Mouse (Mus musculus) liver, embryonic 14.5 days (tissue): ENCODE data around the gene Dnajc10. TPM values are rescaled to one million over a fixed set of nuclear protein-coding genes. Genes with fewer than 3 reads are reported as not detected.

Experiments used
- ATAC-seq: fragments of 200-750 bp; cut with Nextera tagmentation; 2 replicates; pipeline ENCODE4 v1.8.0; 2017; ENCODE audit warnings: moderate number of reproducible peaks, mild to moderate bottlenecking, moderate library complexity; ENCODE audit not compliant: insufficient read depth
- DNase-seq, 3 experiments: peaks; one replicate each; pipeline ENCODE4 v3.0.0-alpha.2; 2012 to 2013; ENCODE audit warnings: low read depth in 3 of 3, low spot score in 3 of 3
- H3K27ac ChIP-seq: fragments of 300-500 bp; sonication (generic); 2 replicates; pipeline ENCODE4 v1.5.1; 2014; ENCODE audit warnings: moderate library complexity, mild to moderate bottlenecking, control low read depth, inconsistent platforms
- H3K27me3 ChIP-seq: fragments of 300-500 bp; sonication (generic); 2 replicates; pipeline ENCODE4 v1.6.1; 2014; ENCODE audit warnings: mild to moderate bottlenecking, low read length, moderate library complexity; ENCODE audit not compliant: control insufficient read depth, insufficient read depth
- H3K36me3 ChIP-seq: fragments of 300-500 bp; sonication (generic); replicated peaks from 2 replicates; pipeline ENCODE4 v1.6.1; 2014; ENCODE audit warnings: low read depth; ENCODE audit not compliant: control insufficient read depth, insufficient read depth
- H3K4me1 ChIP-seq, 2 experiments: fragments of 200-500 bp in 1 of 2; fragments of 300-500 bp in 1 of 2; sonication (generic) in 1 of 2; replicated peaks; 2 replicates each; pipeline ENCODE4 v1.6.1; 2012 to 2014; ENCODE audit warnings: antibody characterized with exemption in 1 of 2, inconsistent platforms in 1 of 2, low read length in 1 of 2; ENCODE audit not compliant: control insufficient read depth in 2 of 2, insufficient read depth in 2 of 2
- H3K4me2 ChIP-seq: fragments of 300-500 bp; sonication (generic); 2 replicates; pipeline ENCODE4 v1.6.1; 2014; ENCODE audit warnings: low read depth, mild to moderate bottlenecking, control low read depth, moderate library complexity
- H3K4me3 ChIP-seq, 2 experiments: fragments of 200-500 bp in 1 of 2; fragments of 300-500 bp in 1 of 2; sonication (generic) in 1 of 2; 2 replicates each; pipeline ENCODE4 v1.5.1; 2012 to 2014; ENCODE audit warnings: low read depth in 2 of 2, low read length in 2 of 2, mild to moderate bottlenecking in 2 of 2, control low read depth in 1 of 2, inconsistent platforms in 1 of 2, moderate library complexity in 1 of 2; ENCODE audit not compliant: insufficient read depth in 1 of 2
- H3K9ac ChIP-seq: fragments of 300-500 bp; sonication (generic); replicated peaks from 2 replicates; pipeline ENCODE4 v1.6.1; 2014; ENCODE audit warnings: mild to moderate bottlenecking, control low read depth, moderate library complexity
- H3K9me3 ChIP-seq: fragments of 300-500 bp; sonication (generic); 2 replicates; pipeline ENCODE4 v1.6.1; 2016; ENCODE audit warnings: low read length, mixed read lengths; ENCODE audit not compliant: control insufficient read depth
- CTCF ChIP-seq: IDR thresholded peaks from 2 replicates; pipeline ENCODE4 v1.5.1; 2016; ENCODE audit warnings: antibody characterized with exemption, low read depth, control low read depth
- EP300 ChIP-seq: IDR thresholded peaks from 2 replicates; pipeline ENCODE4 v1.6.1; 2016; ENCODE audit warnings: antibody characterized with exemption, low read depth
- WGBS: fragments of 180-500 bp; shearing (Covaris S2); extraction: QIAGEN DNeasy Blood & Tissue Kit; methylation state at CpG from one replicate; pipeline ENCODE4 v1.1.7; 2014; ENCODE audit not compliant: insufficient replicate concordance; 5-methylcytosine and 5-hydroxymethylcytosine counted together
- polyA plus RNA-seq, 2 experiments: library from polyadenylated mRNA; depleted of rRNA in 1 of 2; stranded (reverse) in 1 of 2; unstranded in 1 of 2; fragments of >200 nt; fragmentation: Nextera tagmentation in 1 of 2; extraction: Ambion mirVana in 1 of 2; gene quantifications; 2 replicates each; pipeline versions ENCODE4 v1.2.1 to v1.2.3; 2012 to 2014

Dnajc10 gene
- polyA plus RNA-seq, 2 experiments = 9.0 to 18.0 TPM

DNA sequence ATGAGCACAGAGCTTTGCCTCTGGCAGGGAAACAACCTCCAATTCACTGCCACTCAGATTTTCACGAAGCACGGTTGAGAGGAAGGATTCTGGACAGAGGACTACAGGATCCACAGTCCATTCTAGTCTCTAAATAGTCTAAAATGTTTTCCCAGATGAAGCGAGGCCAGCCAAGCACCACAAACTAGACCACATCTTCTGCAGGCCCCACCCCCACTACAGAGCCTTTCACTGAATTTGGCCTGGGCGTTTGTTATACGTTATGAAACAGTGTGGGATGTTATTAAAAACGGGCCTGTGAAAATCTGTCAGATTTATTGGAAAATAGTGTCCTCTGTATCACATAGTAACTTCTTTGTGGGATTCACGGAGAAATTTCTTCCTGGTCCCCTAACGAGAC, 56.2 kb downstream of the Dnajc10 start:
- TF ChIP-seq CTCF = no peak
- no peak for TF ChIP-seq EP300
- 73% methylated on average over 8 of the region's 8 CpGs for WGBS
- H3K4me1 ChIP-seq = no peaks in the 10 kb centered on the region
- H3K4me3 ChIP-seq = no peak overlapping the region
- ATAC-seq (no peak), DNase-seq (no peak)
- no peaks in the 10 kb centered on the region for H3K36me3 ChIP-seq
- H3K4me2 ChIP-seq = no peak overlapping the region
- H3K9ac ChIP-seq = no peak overlapping the region
- H3K27me3 ChIP-seq = no peaks in the 10 kb centered on the region
- no peak overlapping the region for H3K27ac ChIP-seq
- no peaks in the 10 kb centered on the region for H3K9me3 ChIP-seq

GRCm38 (mm10) chr2:80374892-80375291, 59.6 kb downstream of the Dnajc10 start:
- no peaks in the 10 kb centered on the region for H3K9me3 ChIP-seq
- H3K27me3 ChIP-seq = no peaks in the 10 kb centered on the region
- no peak for DNase-seq
- H3K36me3 ChIP-seq = no peaks in the 10 kb centered on the region
- no peak overlapping the region for H3K4me2 ChIP-seq
- ATAC-seq = no peak
- H3K4me3 ChIP-seq = no peak overlapping the region
- H3K4me1 ChIP-seq = no peaks in the 10 kb centered on the region
- TF ChIP-seq CTCF (no peak), EP300 (no peak)
- H3K27ac ChIP-seq = no peak overlapping the region
- H3K9ac ChIP-seq = no peak overlapping the region

GRCm38 (mm10) chr2:80379848-80380247, 64.6 kb downstream of the Dnajc10 start:
- no peak overlapping the region for H3K4me3 ChIP-seq
- no peaks in the 10 kb centered on the region for H3K4me1 ChIP-seq
- no peaks in the 10 kb centered on the region for H3K36me3 ChIP-seq
- TF ChIP-seq CTCF = no peak
- TF ChIP-seq EP300 = no peak
- H3K27ac ChIP-seq = no peak overlapping the region
- 83% methylated on average over 5 of the region's 5 CpGs for WGBS
- no peaks in the 10 kb centered on the region for H3K9me3 ChIP-seq
- ATAC-seq = no peak
- no peak for DNase-seq
- H3K9ac ChIP-seq = no peak overlapping the region
- no peak overlapping the region for H3K4me2 ChIP-seq
- H3K27me3 ChIP-seq = no peaks in the 10 kb centered on the region

DNA sequence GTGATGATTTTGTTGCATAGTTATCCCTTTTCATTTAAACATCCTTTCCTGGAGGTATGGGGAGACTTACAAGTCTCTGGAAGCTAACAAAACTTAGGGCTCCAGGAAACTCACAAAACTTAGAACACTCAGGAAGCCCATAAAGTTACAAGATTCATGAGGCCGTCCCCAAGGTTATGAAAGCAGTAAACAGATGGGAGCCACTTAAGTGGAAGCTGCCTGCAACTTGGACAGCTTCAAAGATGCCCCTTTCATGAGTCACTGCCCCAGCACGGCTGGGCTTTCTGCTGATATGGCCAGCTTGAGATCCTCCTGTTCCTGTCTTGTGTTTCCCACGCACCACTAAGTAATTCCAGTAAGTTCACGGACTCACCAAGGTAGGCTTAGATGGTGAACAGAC, 69.2 kb downstream of the Dnajc10 start:
- Histone ChIP-seq H3K27ac (no peak overlapping the region), H3K9ac (no peak overlapping the region), H3K9me3 (no peaks in the 10 kb centered on the region), H3K36me3 (no peaks in the 10 kb centered on the region), H3K27me3 (no peaks in the 10 kb centered on the region), H3K4me3 (no peak overlapping the region), H3K4me2 (no peak overlapping the region), H3K4me1 (no peaks in the 10 kb centered on the region)
- 33% methylated on average over 4 of the region's 4 CpGs for WGBS
- ATAC-seq (no peak), DNase-seq (no peak)
- TF ChIP-seq EP300 = no peak
- TF ChIP-seq CTCF = no peak

DNA sequence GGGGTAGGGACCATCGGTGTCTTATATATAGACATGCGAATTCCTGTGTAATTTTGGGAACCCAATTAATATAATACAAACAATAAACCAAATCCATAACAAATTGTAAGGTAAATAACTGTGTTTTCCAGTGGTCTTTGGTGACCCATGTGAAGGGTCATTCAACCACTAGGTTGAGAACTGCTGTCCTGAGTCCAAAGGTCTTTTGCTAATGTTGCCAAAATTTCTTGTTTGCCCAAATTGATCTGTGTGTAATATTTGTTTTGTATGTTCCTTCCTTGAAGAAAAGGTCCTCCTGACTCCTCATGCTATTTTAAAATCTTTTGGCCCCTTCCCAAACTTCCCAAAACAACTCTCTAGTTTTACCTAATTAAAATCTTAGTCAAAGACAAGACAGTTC, 71.0 kb downstream of the Dnajc10 start:
- Histone ChIP-seq H3K4me1 (no peaks in the 10 kb centered on the region), H3K9me3 (no peaks in the 10 kb centered on the region), H3K4me3 (no peak overlapping the region), H3K9ac (no peak overlapping the region), H3K27me3 (no peaks in the 10 kb centered on the region), H3K36me3 (no peaks in the 10 kb centered on the region), H3K4me2 (no peak overlapping the region), H3K27ac (no peak overlapping the region)
- TF ChIP-seq CTCF = no peak
- TF ChIP-seq EP300 = no peak
- WGBS = 69% methylated on average over 2 of the region's 2 CpGs
- DNase-seq (no peak), ATAC-seq (no peak)

GRCm38 (mm10) chr2:80387668-80388067, 72.4 kb downstream of the Dnajc10 start:
- H3K9ac ChIP-seq = no peak overlapping the region
- no peaks in the 10 kb centered on the region for H3K36me3 ChIP-seq
- no peak overlapping the region for H3K4me3 ChIP-seq
- no peak overlapping the region for H3K27ac ChIP-seq
- no peaks in the 10 kb centered on the region for H3K9me3 ChIP-seq
- DNase-seq (no peak), ATAC-seq (no peak)
- 66% methylated on average over 9 of the region's 9 CpGs for WGBS
- no peaks in the 10 kb centered on the region for H3K27me3 ChIP-seq
- TF ChIP-seq CTCF = no peak
- TF ChIP-seq EP300 = no peak
- no peaks in the 10 kb centered on the region for H3K4me1 ChIP-seq
- H3K4me2 ChIP-seq = no peak overlapping the region
